8 mouse cellular contexts compared by ENCODE assay signal in the genomic region with DNA sequence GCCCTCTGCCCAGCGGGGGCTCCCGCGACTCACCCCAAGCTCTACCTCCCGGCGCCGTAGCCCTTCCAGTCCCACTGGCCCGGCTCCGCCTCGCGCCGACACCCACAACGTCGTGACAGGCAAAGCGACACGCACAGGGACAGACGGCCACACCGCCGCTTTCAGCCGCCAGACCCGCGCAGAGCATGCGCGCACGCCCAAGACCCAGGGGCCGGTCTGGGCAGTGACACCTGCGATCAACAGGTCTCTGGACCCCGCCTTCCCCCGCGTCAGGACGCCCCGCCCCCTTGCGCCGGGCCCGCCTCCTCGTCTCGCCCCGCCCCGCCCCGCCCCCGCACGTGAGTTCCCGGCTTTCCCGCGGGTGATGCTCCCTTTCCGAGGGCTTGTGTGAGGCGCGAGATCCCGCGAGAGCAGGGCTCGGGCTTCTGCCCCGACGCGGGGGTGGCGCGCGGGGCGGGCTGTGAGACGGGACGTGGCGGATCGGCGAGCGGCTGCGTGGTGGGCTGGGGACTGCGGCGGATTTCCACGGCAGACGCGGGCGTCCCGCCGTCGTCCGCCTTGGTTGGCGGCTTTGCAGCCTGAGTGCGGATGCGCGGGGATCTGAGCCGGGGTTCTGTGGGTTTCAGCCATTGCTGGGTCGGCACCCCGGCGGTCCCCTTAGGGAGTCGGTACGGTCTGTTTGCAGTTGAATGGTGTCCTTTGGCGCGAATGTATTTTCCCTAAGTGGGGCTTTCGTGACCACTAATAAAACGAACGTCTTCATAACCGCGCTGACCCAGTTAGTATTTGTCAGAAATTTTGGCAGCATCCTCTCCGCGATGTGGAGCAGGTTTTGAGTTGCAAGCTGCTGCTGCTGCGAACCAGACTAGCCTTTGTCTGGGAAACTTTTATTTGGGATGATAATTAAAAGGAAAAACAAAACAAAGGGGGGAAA. TPM values are rescaled to one million over a fixed set of nuclear protein-coding genes. Genes with fewer than 3 reads are reported as not detected.
DNase-seq lines count a peak whose midpoint lies in the region; ATAC-seq lines count a peak whose summit lies in the region.

A gene (minus strand): TSS at position 262 of the 934 bp plus-strand sequence.

- intact Hi-C loops in left cerebral cortex, postnatal 10 days (cut with DNase I): loop anchor here (5.0 kb wide), 2 partner anchors 103 to 118 kb away; no protein-coding TSS in a partner anchor

- peak within 1 kb of the TSS; percentile 96 for H3K27ac ChIP-seq in intestine, embryonic 14.5 days (ENCODE audit: low read depth)

- H3K9ac ChIP-seq in intestine, embryonic 14.5 days (ENCODE audit: low read length): peak within 1 kb of the TSS; percentile 99

- H3K27me3 ChIP-seq in intestine, embryonic 14.5 days (replicated peaks; ENCODE audit: control insufficient read depth, insufficient read depth, low read length): no peaks in the 10 kb centered on the region

- peaks cover 11% of the 10 kb centered on the region; the same call in 1 of the 2 replicates for H3K4me1 ChIP-seq in intestine, embryonic 14.5 days (replicated peaks; ENCODE audit: control insufficient read depth, insufficient read depth, low read length)

- H3K4me3 ChIP-seq in intestine, embryonic 14.5 days (ENCODE audit: low read depth, low read length): peak within 1 kb of the TSS; percentile 76

- peak; percentile 97 for DNase-seq in adrenal gland, adult 2 months
- DNase-seq in embryo, embryonic 11 days: peak; percentile 97
- DNase-seq in gastrocnemius, postnatal 25 days: peak; percentile 95
- peak; percentile 98 for DNase-seq in intestine, embryonic 14.5 days (ENCODE audit: low spot score)
- DNase-seq in left cerebral cortex, postnatal 10 days (ENCODE audit: extremely low spot score in 1 of 2, low spot score in 2 of 2): peak; percentile 92 to 98
- peak; percentile 97 for DNase-seq in right cerebral cortex, postnatal 10 days (ENCODE audit: low spot score in 2 of 2)
- DNase-seq in urinary bladder, postnatal 14 days (ENCODE audit: low spot score): peak; percentile 94

- peak within 1 kb of the TSS; percentile 73 for H3K4me2 ChIP-seq in intestine, embryonic 14.5 days (ENCODE audit: low read length)

- no peaks in the 10 kb centered on the region for H3K9me3 ChIP-seq in intestine, embryonic 14.5 days (ENCODE audit: control insufficient read depth, low read length)

- H3K36me3 ChIP-seq in intestine, embryonic 14.5 days (ENCODE audit: control insufficient read depth, insufficient read depth, low read length): no peaks in the 10 kb centered on the region

- peak; percentile 99 for ATAC-seq in intestine, embryonic 14.5 days (replicated peaks; ENCODE audit: low FRiP score, low TSS enrichment, low read depth)
- peak; percentile 82 for ATAC-seq in megakaryocyte progenitor cell, adult 5-6 weeks (replicated peaks; ENCODE audit: poor library complexity)

- WGBS in intestine, embryonic 14.5 days: under 1% methylated on average over 93 of the region's 94 CpGs

RNA-seq across cellular contexts. Expression of the gene that starts here (rescaled TPM):
- total RNA-seq in adrenal gland, adult 2 months (2021): 10 to 100 TPM; 26.1 to 27.5 TPM
- polyA plus RNA-seq in adrenal gland, adult 2 months (2012; rRNA removed): 2.0 and 3.3 TPM in 2 replicates
- 10 to 100 TPM in 1 of 2 experiments, 1 to 10 TPM in 1; 8.6 to 10.9 TPM for total RNA-seq in gastrocnemius, postnatal 25 days (2021)
- polyA plus RNA-seq in intestine, embryonic 14.5 days (2014; fragmentation: Nextera tagmentation; extraction: Ambion mirVana): 12.7 and 15.4 TPM in 2 replicates
- 10 to 100 TPM; 19.5 to 26.3 TPM for total RNA-seq in left cerebral cortex, postnatal 10 days (2021)
- 5.6 and 6.9 TPM in 2 replicates for total RNA-seq in megakaryocyte progenitor cell, adult 5-6 weeks (2015)
- total RNA-seq in megakaryocyte progenitor cell, adult 5-6 weeks (2017): 4.5 and 5.7 TPM in 2 replicates

Comparison
In these comparisons a context has a peak if more than half of its experiments do, and no peak if none do; other contexts are left out.
1. Peak in every context shown above with its lines: DNase-seq, ATAC-seq, H3K4me3 ChIP-seq and H3K27ac ChIP-seq.